Mouse (Mus musculus) limb, embryonic 11.5 days (tissue): ENCODE data around the gene Ybx1. TPM values are rescaled to one million over a fixed set of nuclear protein-coding genes. Genes with fewer than 3 reads are reported as not detected.
"Not testable (repeated sequence)": the region's sequence is repeated elsewhere in the genome, so short reads cannot be mapped to it uniquely, and the experiment has no call there.

Experiments
- ATAC-seq: fragments of 200-750 bp; cut with Nextera tagmentation; 2 replicates; pipeline ENCODE4 v1.8.0; 2017; ENCODE audit warnings: low read depth; ENCODE audit not compliant: insufficient number of reproducible peaks, low FRiP score, low TSS enrichment
- DNase-seq: peaks from one replicate; pipeline ENCODE4 v3.0.0-alpha.2; 2015; ENCODE audit warnings: low spot score
- H3K27ac ChIP-seq: fragments of 300-500 bp; sonication (generic); replicated peaks from 2 replicates; pipeline ENCODE4 v1.5.1; 2014; ENCODE audit warnings: low read depth, mild to moderate bottlenecking, low read length
- H3K27me3 ChIP-seq: fragments of 300-500 bp; sonication (generic); 2 replicates; pipeline ENCODE4 v1.6.1; 2014; ENCODE audit warnings: mild to moderate bottlenecking, low read length, mixed read lengths; ENCODE audit not compliant: control insufficient read depth, insufficient read depth
- H3K36me3 ChIP-seq: fragments of 300-500 bp; sonication (generic); 2 replicates; pipeline ENCODE4 v1.6.1; 2014; ENCODE audit warnings: mild to moderate bottlenecking, low read length, moderate library complexity, mixed read lengths; ENCODE audit not compliant: control insufficient read depth, insufficient read depth
- H3K4me1 ChIP-seq: fragments of 300-500 bp; sonication (generic); 2 replicates; pipeline ENCODE4 v1.6.1; 2014; ENCODE audit warnings: low read length, mixed read lengths; ENCODE audit not compliant: control insufficient read depth, insufficient read depth
- H3K4me2 ChIP-seq: fragments of 300-500 bp; sonication (generic); 2 replicates; pipeline ENCODE4 v1.6.1; 2014; ENCODE audit warnings: low read depth, mild to moderate bottlenecking, moderate library complexity; ENCODE audit not compliant: severe bottlenecking
- H3K4me3 ChIP-seq: fragments of 300-500 bp; sonication (generic); 2 replicates; pipeline ENCODE4 v1.5.1; 2014; ENCODE audit warnings: low read depth, low read length
- H3K9ac ChIP-seq: fragments of 300-500 bp; sonication (generic); 2 replicates; pipeline ENCODE4 v1.6.1; 2014; ENCODE audit warnings: mild to moderate bottlenecking, low read length
- H3K9me3 ChIP-seq: fragments of 300-500 bp; sonication (generic); 2 replicates; pipeline ENCODE4 v1.6.1; 2016; ENCODE audit warnings: low read length; ENCODE audit not compliant: control insufficient read depth
- WGBS: fragments of 180-500 bp; shearing (Covaris S2); extraction: QIAGEN DNeasy Blood & Tissue Kit; methylation state at CpG from one replicate; pipeline ENCODE4 v1.1.7; 2014; 5-methylcytosine and 5-hydroxymethylcytosine counted together
- polyA plus RNA-seq: library from polyadenylated mRNA; unstranded; fragments of >200 nt; fragmentation: Nextera tagmentation; extraction: Ambion mirVana; gene quantifications from 2 replicates; pipeline ENCODE4 v1.2.1, GENCODE M21; 2014

Gene Ybx1
- polyA plus RNA-seq, 1 experiment from 2014 or later: 1,145 TPM

DNA sequence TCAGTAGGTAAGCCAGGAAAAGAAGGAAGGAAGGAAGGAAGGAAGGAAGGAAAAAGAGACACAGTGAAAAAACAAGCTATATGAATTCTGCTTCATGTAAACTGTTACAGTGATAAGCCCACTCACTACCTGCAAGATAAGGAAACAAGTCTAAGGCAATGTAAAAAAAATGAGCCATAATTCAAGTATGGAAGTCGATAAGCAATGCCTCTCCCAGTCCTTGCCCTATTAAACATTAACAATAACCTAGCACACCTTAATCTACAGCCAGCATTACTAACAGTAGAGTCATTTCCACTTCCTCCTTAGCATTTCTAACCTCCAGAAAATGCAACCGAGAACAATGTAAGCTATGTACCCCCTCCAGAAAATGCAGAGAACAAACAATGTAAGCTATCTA, 9.1 kb downstream of the Ybx1 start:
- no peaks in the 10 kb centered on the region for H3K9me3 ChIP-seq
- H3K27ac ChIP-seq: no peak overlapping the region
- H3K9ac ChIP-seq: no peak overlapping the region
- no peaks in the 10 kb centered on the region for H3K27me3 ChIP-seq
- ATAC-seq (no peak), DNase-seq (no peak)
- H3K4me3 ChIP-seq: no peak overlapping the region
- no peaks in the 10 kb centered on the region for H3K4me1 ChIP-seq
- peaks cover 15% of the 10 kb centered on the region for H3K36me3 ChIP-seq
- WGBS: 90% methylated on average over 2 of the region's 2 CpGs
- no peak overlapping the region for H3K4me2 ChIP-seq

DNA sequence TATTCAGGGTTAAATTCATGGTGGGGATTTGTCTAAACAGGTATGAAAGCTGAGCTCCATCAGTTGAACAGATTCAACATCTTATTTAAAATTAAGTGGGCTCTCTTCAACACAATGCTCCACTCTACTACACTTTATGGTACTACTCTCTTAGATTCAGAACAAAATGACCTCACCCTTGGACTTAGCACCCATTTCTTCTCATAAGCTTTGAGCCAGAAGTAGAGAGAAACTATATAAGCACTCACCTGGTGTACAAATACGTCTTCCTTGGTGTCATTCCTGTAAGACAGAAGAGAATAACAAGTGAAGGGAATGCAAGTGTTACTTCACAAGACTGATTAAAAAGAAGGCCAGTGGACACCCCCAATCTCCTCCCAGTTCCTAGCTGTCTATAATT, 9.5 kb downstream of the Ybx1 start:
- Histone ChIP-seq H3K27me3 (no peaks in the 10 kb centered on the region), H3K9ac (no peak overlapping the region), H3K4me1 (no peaks in the 10 kb centered on the region), H3K36me3 (peaks cover 16% of the 10 kb centered on the region), H3K27ac (no peak overlapping the region), H3K4me2 (no peak overlapping the region), H3K9me3 (no peaks in the 10 kb centered on the region), H3K4me3 (no peak overlapping the region)
- DNase-seq (no peak), ATAC-seq (no peak)
- WGBS: 89% methylated on average over 1 of the region's 1 CpGs

DNA sequence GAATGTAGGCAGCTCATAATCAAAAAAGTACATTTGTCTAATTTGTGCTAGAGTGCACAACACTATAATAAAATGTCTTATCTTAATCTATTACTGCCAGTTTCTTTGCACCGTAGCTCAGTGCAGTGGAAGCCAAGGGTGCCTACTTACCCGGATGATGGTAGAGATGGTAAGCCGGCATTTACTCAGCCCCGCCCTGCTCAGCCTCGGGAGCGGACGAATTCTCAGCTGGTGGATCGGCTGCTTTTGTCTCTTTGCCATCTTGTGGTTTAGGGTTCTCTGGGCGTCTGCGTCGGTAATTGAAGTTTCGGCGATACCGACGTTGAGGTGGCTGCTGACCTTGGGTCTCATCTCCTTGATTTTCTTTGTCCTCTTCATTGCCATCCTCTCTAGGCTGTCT, 15.6 kb downstream of the Ybx1 start:
- H3K4me2 ChIP-seq, H3K9ac ChIP-seq, DNase-seq, H3K4me3 ChIP-seq, H3K27me3 ChIP-seq, H3K9me3 ChIP-seq, ATAC-seq, H3K27ac ChIP-seq, H3K4me1 ChIP-seq: not testable (repeated sequence)
- peaks cover 39% of the 10 kb centered on the region for H3K36me3 ChIP-seq
- 94% methylated on average over 15 of the region's 15 CpGs for WGBS

DNA sequence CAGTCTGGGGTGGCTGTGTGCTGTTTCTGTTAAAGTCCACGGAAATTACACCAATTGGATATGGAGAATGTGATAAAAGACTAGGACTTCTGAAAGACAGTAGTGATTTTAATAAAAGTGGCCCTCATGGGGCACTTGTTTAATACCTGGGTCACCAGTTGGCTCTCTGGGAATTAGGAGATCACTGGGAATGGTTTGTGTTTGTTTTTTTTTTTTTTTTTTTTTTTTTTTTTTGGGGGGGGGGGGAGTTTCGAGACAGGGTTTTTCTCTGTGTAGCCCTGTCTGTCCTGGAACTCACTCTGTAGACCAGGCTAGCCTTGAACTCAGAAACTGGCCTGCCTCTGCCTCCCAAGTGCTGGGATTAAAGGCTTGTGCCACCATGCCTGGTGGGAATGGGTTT, 18.7 kb downstream of the Ybx1 start:
- Histone ChIP-seq H3K36me3 (peaks cover 31% of the 10 kb centered on the region), H3K4me3 (no peak overlapping the region), H3K27me3 (no peaks in the 10 kb centered on the region), H3K9ac (no peak overlapping the region), H3K27ac (no peak overlapping the region), H3K4me2 (no peak overlapping the region), H3K9me3 (no peaks in the 10 kb centered on the region), H3K4me1 (no peaks in the 10 kb centered on the region)
- 74% methylated on average over 2 of the region's 2 CpGs for whole genome bisulfite sequencing
- ATAC-seq (no peak), DNase-seq (no peak)

DNA sequence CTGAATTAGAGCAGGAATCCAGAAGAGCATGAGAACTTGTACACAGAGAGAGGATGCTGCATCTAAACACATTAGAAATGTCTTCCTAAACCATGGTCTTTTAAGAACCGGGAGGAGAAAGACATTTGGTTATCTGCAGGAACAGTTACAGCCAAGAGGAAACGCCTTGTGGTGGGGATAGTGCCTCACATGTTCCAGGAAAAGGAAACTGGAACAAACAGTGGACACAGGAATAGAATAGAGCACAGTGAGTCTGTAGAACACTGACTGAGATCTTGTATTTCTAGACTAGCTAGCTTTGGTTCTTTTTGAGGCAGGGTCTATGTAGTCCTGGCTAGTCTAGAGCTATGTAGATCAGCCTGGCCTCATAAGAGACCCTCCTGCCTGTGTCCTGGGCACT, 19.2 kb downstream of the Ybx1 start:
- Histone ChIP-seq H3K9ac (no peak overlapping the region), H3K27ac (no peak overlapping the region), H3K36me3 (peaks cover 29% of the 10 kb centered on the region), H3K4me3 (no peak overlapping the region), H3K9me3 (no peaks in the 10 kb centered on the region), H3K4me1 (no peaks in the 10 kb centered on the region), H3K27me3 (no peaks in the 10 kb centered on the region), H3K4me2 (no peak overlapping the region)
- DNase-seq (no peak), ATAC-seq (no peak)
- 85% methylated on average over 2 of the region's 2 CpGs for WGBS

DNA sequence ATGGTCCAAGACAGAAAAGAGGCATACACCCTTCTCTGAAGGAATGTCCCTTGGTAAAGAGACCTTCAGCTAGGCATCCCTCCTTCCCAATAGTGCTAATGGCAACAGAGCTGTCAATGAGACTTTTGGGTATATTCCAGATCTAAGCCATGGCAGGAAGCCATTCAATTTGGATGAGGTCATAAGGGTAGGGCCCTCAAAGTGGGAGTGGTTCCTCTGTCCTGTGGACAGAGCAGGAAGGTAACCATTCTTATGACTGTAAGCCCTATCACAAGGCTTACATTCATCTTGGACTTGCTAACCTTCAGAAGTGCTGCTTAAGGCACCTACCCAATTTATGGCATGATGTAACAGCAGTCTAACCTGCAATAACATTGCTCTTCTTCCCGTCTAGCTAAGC, 19.8 kb downstream of the Ybx1 start:
- Histone ChIP-seq H3K27ac (no peak overlapping the region), H3K4me2 (no peak overlapping the region), H3K4me3 (no peak overlapping the region), H3K9me3 (no peaks in the 10 kb centered on the region), H3K27me3 (no peaks in the 10 kb centered on the region), H3K4me1 (no peaks in the 10 kb centered on the region), H3K36me3 (peaks cover 26% of the 10 kb centered on the region), H3K9ac (no peak overlapping the region)
- WGBS: 73% methylated on average over 1 of the region's 1 CpGs
- no peak for DNase-seq
- no peak for ATAC-seq

DNA sequence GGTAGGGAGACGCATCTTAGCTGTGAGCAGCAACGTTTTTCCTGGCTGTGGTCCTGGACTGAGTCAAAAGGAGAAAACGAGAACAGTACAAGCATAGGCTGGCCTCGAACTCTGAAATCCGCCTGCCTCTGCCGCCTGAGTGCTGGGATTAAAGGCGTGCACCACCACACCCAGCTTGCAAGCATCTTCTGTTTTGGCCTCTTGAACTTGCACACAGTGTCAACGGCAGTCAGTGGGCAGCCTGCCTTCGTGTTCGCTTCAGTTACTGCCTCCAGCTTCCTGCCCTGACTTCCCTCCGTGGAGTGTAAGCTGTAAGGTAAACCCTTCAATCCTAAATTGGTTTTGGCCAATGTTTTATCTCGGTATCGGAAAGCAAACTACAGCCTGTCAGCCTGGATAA, 27.8 kb downstream of the Ybx1 start:
- H3K36me3 ChIP-seq: peaks cover 3% of the 10 kb centered on the region; the same call in 1 of the 2 replicates
- no peak for ATAC-seq
- H3K4me1 ChIP-seq: no peaks in the 10 kb centered on the region
- no peaks in the 10 kb centered on the region for H3K27me3 ChIP-seq
- no peak overlapping the region for H3K4me3 ChIP-seq
- WGBS: 82% methylated on average over 13 of the region's 13 CpGs
- DNase-seq: no peak
- no peak overlapping the region for H3K4me2 ChIP-seq
- no peak overlapping the region for H3K27ac ChIP-seq
- H3K9me3 ChIP-seq: no peaks in the 10 kb centered on the region
- H3K9ac ChIP-seq: no peak overlapping the region

DNA sequence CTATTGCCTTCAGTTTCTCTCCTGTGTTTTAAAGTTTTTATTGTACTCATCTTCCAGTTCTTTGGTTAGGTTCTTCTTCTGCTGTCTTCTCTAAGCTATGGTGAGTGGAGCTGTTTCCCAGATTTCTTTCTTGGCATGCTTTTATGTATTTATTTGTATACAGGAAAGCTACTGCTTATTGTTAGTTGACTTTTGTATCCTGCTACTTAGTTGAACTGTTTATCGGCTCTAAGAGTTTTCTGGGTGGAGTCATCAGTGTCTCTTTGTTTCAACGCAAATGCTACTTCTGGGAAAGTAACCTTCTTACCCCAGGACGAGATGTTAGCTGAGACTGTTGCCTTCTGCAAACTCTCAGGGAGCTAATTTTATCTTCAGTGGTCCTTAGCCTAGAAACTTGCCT, 30.9 kb downstream of the Ybx1 start:
- Histone ChIP-seq H3K36me3 (no peaks in the 10 kb centered on the region), H3K27ac (no peak overlapping the region), H3K9ac (no peak overlapping the region), H3K4me2 (no peak overlapping the region), H3K9me3 (no peaks in the 10 kb centered on the region), H3K4me1 (peaks cover 2% of the 10 kb centered on the region; the same call in 1 of the 2 replicates), H3K27me3 (no peaks in the 10 kb centered on the region), H3K4me3 (no peak overlapping the region)
- 83% methylated on average over 3 of the region's 3 CpGs for WGBS
- ATAC-seq: no peak
- DNase-seq: no peak

DNA sequence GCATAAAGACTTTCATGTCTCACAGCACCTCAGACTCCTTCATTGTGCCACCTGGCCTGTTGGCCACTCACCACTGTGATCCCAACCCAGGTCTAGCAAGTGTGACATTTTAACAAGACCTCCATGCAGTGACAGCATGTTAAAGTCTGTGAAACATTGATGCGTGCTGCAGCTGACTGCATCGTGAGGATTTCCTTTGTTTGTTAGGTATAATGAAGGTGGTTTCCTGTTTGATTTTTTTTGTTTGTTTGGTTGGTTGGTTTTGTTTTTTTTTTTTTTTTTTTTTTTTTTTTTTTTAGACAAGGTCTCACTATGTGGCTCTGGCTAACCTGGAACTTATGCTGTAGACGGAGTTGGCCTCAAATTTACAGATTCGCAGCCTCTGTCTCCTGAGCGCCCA, 31.9 kb downstream of the Ybx1 start:
- Histone ChIP-seq H3K4me1 (peaks cover 2% of the 10 kb centered on the region; the same call in 1 of the 2 replicates), H3K4me2 (no peak overlapping the region), H3K9ac (no peak overlapping the region), H3K9me3 (no peaks in the 10 kb centered on the region), H3K27ac (no peak overlapping the region), H3K27me3 (no peaks in the 10 kb centered on the region), H3K36me3 (no peaks in the 10 kb centered on the region), H3K4me3 (no peak overlapping the region)
- ATAC-seq (no peak), DNase-seq (no peak)
- WGBS: 85% methylated on average over 5 of the region's 5 CpGs
